Mouse (Mus musculus): ENCODE results near the gene Kcna1.

The Kcna1 gene

DNA sequence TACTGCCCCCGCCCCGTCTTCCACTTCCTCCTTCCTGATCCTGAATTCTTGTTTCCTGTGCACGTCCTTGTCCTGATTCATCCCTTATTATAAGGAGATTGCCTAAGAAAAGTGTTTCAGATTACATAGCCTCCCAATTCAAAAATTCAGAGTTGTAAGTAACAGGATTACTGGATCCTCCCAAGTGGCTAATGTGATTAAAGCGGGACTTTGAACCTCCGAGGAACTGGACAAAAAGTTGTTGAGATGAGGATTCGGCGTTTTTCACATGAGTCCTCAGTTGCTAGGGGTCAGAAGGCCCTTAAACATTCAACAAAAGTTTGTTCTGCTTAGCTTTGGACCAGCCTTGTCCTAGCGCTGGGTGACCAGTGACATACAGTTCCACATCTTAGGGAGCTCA is at the start of gene Kcna1:
Kcna1 (minus strand) TSS at position 4 of the 400 bp plus-strand sequence.
- in situ Hi-C loops (cut with MboI; ENCODE audit: unreplicated experiment in 2 of 2), result no loop called here

DNA sequence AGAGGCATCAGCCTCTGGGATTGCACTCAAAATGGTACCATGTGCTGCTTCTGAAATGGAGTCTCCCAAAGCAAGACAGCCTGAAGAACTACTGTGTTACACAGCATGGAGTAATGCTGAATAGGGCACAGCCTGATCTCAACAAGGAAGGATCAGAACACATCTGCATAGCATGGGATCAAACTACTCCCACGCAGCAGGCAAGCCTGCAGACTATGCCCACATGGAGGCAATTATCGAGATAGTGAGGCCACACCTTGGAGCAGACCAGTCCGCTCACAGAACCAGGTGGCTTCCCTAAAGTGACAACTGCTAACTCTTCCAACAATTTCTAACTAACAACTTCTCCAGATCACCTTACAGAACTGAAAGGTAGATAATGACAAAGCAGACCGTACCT is 40.9 kb upstream of the Kcna1 start:
- in situ Hi-C loops (cut with MboI; ENCODE audit: unreplicated experiment in 2 of 2), result no loop called here

DNA sequence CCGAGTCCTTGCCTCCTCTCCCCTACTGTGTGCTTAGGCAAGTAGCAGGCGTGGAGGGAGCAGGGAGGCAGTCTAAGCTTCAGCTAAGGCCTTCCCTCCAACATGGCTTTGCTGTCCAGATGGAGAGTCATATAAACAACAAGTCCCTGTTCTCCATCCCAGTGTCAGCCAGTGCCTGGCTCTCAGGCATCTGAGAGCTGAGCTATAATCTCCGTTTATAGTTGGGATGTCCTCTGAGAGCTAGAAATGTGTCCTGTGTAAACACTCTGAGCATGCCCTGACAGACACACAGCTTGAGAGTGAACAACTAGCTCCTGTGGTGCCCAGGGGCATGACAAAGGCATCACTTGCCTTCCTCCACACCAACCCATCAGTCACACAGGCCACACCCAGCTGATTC is 39.0 kb upstream of the Kcna1 start:
- in situ Hi-C loops (cut with MboI; ENCODE audit: unreplicated experiment in 2 of 2), result no loop called here

GRCm38 (mm10) chr6:126678961-126679360 is 32.8 kb upstream of the Kcna1 start:
- in situ Hi-C loops (cut with MboI; ENCODE audit: unreplicated experiment in 2 of 2), result no loop called here

DNA sequence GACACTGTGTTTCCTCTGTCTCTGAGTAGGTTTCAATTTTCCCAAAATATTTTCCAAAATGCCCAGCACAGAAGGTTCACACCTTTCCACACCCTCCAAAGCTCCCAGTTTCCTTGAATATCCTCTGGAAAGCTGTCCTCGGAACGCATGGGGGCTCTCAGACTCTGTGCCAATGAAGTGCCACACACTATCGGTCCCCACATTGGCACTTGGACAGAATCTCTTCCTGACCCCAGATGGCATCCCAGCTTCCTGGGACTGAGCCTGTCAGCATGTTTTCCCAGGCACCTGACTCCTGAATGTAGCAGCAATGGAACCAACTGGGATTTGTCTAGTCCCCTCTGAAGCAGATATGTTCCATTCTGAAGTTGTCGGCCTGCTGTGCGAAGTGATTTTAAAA is 20.8 kb upstream of the Kcna1 start:
- in situ Hi-C loops (cut with MboI; ENCODE audit: unreplicated experiment in 2 of 2), result no loop called here

DNA sequence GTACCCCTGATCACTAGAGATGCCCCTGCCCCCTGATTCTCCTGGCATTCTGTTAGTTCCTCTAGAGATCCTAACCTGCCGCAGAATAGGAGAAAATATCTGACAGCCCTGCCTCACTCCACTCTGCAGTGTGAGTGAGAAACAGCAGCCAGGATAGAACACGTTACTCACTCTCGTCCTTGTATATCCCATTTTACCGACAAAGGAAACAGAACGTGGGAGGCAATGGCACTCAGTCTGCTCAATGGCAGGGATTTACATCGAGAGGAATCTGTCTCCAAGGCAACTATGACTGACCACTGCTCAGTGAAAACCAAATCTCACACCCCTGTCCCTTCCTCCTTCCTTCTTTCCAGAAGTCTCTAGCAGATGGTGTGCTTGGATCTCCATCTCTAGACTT is 19.9 kb upstream of the Kcna1 start:
- in situ Hi-C loops (cut with MboI; ENCODE audit: unreplicated experiment in 2 of 2), result no loop called here

DNA sequence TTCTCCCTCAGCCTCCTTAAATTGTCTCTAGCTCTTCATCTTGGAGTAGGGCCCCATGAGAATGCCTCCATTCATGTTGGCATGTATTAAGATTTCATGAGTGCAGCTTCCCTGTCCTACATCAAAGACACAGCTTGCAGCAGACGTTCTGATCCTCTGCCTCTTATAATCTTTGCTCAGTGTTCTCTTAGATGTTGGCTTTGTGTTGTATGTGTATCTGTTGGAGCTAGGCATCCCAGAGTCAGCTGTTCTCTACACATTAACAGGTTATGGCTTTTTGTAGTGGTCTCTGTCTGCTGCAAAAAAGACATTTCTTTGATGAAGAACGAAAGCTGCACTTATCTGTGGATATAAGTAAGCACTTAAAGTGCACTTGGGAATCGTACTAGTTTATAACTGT is 18.4 kb upstream of the Kcna1 start:
- in situ Hi-C loops (cut with MboI; ENCODE audit: unreplicated experiment in 2 of 2), result no loop called here

- in situ Hi-C loops (cut with MboI; ENCODE audit: unreplicated experiment in 2 of 2), result no loop called here
Measured at GRCm38 (mm10) chr6:126657646-126658394, 11.6 kb upstream of the Kcna1 start.

DNA sequence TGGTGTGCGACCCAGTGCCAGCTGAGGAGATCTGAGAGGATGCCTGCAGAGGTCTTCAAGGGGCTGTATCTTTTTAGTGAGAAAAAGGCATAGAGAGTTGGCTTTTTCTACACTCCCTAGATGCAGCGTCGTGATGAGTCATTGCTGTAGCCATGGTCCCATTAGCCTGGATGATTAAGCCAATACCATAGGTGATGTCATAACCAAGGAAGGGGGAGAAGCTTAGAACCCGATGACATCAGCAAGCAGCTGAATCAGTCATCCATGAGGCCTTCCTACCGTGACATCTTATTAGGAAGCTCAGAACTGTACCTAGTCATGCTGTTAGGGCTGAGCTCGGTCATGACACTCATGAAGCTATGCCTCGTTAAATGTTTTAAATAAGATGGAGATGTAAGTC is 7.4 kb upstream of the Kcna1 start:
- in situ Hi-C loops (cut with MboI; ENCODE audit: unreplicated experiment in 2 of 2), result no loop called here

DNA sequence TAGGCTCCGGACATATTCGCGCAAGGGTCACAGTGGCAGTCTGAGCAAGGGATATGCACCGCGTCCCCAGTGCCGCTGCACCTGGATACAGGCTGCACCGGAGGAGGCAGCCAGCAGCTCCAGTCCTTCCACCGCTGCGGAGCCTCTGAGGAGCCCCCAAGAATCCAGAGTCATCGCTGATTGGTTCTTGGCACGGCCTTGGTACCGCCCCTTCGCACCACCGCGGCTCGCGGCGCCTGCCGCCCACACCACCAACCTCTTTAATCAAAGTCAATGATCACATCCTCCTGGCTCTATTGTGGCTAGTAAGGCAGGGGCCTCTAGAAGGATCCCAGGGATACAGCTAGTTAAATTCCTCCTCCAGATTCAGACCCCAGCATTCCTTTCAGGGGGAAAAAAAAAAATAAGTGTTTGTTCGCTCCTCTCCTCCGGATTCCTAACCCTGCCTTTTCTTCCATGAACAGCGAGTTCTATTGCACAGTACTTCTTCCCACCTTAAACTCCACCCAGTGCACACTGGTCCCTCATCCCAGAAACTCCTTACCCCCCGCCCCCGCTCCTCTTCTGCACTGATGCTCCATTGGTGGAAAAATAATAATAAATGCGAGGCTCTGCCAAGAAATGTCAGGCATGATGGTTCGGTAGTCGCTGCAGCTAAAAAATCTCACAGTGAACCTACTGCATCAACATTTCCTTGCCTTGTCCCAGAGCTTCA is 383 bp downstream of the Kcna1 start:
- in situ Hi-C loops (cut with MboI; ENCODE audit: unreplicated experiment in 2 of 2), result no loop called here

DNA sequence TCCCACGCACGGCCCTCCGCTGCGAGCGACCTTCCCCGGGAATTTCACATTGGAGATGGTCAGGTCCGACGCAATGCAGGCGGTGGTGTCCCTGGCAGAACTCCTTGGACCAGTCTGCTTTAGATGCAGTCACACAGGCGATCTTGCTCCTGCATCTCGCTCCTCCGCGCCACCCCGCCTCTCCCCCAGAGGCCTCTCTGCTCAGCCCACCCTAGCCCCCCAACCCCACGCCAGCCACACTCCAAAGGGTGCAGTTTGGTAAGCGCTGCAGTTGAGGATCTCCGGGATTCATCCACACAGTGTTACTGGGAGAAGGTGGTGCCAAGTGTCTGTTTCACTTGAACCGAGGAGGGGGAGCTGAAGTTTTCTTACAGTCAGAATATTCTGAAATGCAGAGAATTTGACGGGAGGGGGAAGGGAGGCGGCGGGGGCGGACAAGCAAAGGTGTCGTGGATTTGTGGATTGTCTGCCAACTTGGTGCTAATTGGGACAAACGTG is 1.1 kb downstream of the Kcna1 start:
- in situ Hi-C loops (cut with MboI; ENCODE audit: unreplicated experiment in 2 of 2), result no loop called here

DNA sequence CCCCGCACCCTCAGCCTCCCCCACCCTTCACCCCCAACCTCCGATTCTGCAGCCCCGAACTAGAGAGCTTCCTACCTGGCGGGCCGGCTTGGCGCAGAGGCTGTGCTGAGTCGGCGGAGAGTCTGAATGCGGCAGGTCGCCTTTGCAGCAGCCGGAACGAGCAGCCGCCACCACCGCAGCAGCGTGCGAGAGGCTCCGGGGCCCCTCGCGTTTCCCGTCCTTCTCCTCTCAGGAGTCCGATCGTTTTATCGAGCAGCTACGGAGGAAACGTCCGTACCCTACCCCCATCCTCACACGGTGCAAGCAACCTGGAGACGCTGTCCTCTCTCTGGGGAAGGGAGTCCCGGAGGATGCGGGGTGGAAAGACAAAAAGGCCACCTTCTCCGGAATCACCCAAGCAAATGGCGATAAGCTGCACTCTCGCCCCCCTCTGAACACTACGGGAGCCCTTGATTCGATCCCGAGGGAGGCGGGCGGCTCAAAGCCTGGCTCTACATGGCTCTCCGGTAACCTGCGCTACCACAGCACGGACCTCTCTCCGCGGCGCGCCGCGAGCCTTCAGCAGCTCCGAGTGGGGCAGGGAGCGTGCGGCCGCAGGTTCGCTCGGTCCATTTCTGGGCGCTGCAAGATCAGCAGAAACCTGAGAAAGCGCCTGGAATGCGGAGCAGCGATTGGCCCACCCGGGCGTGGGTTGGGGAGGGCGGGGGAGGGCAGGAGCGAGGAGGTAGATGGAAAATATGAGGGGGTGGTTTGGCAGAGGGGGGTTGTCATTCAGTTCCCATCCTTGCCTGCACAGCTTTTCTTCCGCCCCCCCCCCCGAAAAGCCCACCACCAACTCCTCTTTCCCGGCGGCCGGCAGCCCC is 1.8 kb downstream of the Kcna1 start:
- in situ Hi-C loops (cut with MboI; ENCODE audit: unreplicated experiment in 2 of 2), result no loop called here

GRCm38 (mm10) chr6:126643341-126644055 is 2.7 kb downstream of the Kcna1 start:
- in situ Hi-C loops (cut with MboI; ENCODE audit: unreplicated experiment in 2 of 2), result no loop called here

- in situ Hi-C loops (cut with MboI; ENCODE audit: unreplicated experiment in 2 of 2), result no loop called here
Measured at GRCm38 (mm10) chr6:126642856-126643321, 3.3 kb downstream of the Kcna1 start.

DNA sequence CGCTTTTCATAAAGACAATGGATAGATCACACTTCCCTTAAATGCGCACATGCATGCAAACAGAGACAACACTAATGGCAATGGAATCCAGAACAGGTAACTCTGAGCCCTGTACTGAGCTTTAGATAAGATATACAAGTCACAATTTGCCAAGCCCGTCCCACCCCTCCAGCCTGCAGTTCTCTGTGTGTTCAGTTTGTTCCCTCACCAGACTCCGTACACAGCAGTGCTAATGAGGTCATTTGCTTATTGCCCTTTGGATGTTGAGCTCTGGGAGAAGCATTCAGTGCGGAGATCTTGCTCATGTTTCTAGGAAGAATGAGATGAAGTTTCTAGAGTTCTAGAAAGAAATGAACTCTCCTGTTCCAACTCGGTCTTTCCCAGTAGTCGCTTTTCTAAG is 17.7 kb downstream of the Kcna1 start:
- in situ Hi-C loops (cut with MboI; ENCODE audit: unreplicated experiment in 2 of 2), result no loop called here

GRCm38 (mm10) chr6:126618455-126618854 is 27.7 kb downstream of the Kcna1 start:
- in situ Hi-C loops (cut with MboI; ENCODE audit: unreplicated experiment in 2 of 2), result no loop called here

GRCm38 (mm10) chr6:126610746-126611145 is 35.4 kb downstream of the Kcna1 start:
- in situ Hi-C loops (cut with MboI; ENCODE audit: unreplicated experiment in 2 of 2), result no loop called here

DNA sequence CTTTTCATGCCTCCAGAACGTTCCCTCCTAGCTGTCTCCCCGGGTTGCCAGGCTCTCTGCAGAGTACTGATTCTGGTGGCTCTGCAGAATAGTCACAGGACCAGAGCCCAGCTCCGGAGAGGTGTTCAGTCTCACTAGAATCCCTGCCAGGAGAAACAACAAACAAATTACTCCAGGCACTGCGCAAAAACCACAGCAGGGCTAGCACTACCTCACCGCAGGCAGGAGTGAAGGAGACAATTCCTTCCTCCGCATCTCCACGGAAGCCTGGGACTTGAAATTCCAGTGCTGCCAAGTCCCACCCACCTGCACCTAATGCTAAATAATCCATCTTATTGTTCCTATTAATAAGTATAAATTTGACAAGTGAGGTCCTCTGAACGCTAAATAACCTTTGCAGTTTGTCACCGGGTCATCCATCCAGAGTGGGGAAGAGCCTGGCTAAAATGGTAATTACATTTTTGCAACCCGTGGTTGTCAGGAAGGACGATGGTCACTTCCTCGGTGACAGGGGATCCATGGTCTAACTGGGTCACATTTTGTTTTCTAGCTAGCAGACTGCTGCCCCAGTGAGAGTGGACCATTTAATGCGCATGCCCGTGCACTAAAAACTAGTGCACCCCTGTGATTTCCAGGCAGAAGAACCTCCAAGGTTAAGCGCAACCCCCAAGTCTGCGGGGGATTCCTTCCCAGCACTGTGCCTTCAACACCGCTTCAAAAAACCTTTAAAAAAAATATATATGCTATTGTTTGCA is 36.8 kb downstream of the Kcna1 start:
- in situ Hi-C loops (cut with MboI; ENCODE audit: unreplicated experiment in 2 of 2), result no loop called here

DNA sequence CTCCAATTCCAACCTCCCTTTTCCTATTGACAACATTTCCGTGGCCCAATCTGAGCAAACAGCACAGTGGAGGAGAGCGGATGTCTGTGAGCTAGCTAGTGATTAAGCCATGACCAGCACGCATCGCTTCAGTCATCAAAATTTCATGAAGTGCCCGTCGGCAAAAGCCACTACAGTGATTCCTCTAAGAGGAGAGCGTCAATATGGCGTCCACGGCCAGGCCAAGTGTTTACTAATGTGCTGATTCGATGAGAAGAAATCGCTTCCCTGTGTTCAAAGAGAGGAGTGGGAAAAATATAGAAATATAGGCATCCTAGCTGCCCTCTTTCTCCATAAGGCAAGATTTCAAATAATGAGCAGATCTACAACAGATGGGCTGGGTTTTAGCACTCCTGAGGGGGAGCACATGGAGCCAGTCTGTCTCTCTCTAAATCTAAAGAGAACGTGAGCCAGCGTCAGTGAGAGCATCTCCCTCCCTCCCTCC is 44.3 kb downstream of the Kcna1 start:
- in situ Hi-C loops (cut with MboI; ENCODE audit: unreplicated experiment in 2 of 2), result no loop called here

Data from v-Abl transformed pro-B cells (cell line).